Mouse (Mus musculus) natural killer cell, adult 2 months (primary cell): ENCODE data around the gene Hs6st1.

Experiments
- DNase-seq, 2 experiments: peaks; one replicate each; pipeline ENCODE4 v3.0.0; 2022; ENCODE audit warnings: low spot score in 2 of 2

The Hs6st1 gene

DNA sequence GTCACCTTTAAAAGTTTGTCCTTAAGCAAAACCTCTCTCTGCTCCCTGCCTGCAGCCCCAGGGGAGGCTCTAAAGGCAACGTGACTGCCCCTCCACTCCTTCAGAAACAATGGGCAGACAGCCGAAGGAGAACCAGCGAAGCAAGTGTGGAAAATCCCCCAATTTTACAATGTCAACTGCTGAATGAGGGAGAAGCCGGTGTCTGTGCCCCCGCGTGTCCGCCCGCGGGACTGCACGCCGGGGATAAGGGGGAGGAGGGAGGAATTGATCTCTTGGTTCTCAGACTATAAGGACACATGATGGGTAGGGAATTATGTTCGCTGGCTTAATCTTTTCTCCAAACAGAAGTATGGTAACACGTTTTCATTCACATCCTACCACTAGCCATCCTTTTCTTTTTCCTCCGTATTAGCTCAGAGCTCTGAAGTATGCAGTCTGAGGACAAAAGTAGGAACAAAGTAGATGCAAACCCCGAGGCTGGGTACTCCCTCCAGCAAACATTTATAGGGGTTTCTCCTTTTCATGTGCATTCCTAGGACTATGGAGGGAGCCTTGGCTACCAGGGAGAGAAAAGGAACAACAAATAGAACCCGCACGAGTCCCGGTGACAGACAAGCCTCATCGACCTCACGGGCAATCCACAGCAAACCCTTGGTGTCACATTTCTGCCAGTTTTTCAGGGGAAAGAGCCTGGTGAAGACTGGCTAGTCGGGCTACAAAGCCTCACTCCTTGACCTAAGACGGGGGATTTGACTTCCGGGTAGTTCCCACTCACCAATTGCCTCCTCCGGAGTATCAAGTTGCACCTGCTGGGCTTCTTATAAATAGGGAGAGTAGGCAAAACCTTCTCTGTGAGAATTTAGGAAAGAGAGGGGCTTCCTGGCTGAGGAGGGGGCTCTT is 3.1 kb upstream of the Hs6st1 start:
- DNase-seq = peak; percentile 86 to 93

DNA sequence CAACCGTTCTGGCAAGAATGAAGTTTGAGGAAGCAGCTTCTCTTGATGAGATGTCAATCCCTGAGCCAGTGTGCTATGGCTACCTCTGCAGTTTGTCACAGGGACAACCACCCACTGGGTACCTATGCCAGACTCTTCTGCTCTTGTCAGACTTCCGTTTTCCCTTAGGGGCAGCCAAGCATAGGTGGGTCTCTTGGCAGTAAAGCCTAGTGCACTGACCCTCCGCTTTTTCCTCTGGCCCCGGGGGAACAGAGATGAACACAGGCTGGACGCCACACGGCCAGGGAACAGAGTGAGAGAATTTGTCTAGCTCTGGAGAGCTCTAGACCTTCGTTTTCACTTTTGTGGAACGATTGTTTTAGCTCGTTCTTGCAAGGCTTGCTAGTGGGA is 2.4 kb upstream of the Hs6st1 start:
- no peak for DNase-seq

DNA sequence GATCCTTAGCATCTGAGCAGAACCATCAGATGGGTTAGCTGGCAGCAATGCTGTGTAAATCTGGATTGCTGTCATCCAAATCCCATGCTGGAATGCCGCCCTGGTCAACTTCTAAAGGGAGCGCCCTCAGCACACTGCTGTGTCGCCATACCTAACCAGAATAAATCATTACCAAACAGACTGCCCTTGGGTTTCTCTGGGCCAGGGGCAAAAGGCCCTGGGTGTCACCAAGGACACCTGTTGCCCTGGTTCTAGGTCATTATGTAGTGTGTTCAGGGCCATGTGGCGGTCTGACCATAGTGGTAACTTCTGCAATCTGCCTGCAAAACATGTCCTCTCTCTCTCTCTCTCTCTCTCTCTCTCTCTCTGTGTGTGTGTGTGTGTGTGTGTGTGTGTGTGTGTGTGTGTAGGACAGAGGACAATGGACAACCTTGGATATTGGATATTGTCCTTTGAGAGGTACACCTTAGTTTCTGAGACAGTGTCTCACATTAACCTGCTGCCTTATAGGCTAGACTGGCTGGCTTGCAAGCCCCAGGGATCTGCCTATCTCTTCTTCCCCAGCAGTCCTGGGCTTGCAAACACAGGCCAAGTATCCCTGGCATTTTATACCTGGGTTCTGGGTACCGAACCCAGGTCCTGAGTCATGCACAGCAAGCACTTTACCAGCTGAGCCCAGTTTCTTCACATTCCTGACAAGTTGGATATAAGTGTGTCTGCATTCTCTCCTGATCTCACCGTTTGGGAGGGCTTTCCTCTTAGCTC is 1.8 kb upstream of the Hs6st1 start:
- DNase-seq = no peak

DNA sequence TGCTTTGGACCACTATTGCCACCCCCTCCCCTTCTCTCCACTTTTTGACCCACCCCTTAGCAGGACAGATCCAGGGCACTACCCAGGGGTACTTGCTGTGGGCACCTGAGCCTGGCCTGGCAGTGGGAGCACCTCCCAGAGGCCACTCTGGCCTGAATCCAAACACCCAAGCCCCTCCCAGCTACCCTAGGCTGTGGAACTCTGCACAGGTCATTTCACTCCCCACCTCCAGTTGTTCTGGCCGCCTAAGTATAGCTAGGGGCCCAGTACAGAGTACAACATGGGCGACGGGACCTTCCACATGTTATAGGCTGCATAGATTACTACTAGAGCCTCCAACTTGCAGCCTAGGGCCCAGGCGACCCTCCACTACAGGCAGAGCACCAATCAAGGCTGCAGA is 999 bp upstream of the Hs6st1 start:
- DNase-seq = no peak

DNA sequence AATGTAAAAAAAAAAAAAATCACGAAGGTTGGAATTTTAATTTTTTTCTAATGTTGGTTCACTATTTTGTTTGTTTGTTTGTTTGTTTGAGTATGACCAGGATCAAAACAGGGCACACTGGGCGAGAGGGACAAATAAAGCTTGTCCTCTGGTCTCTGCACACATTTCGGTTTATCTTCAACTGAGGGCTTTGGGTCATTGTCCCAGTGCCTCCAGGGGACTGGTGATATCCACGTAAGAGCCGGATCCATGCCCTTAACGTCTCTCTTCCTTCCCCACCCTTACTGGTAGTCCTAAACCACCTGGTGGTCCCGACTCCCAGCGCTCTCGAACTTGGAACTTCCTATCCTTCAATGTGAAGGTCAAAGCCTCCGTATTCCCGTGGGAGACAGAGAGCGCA is 589 bp upstream of the Hs6st1 start:
- DNase-seq = no peak

DNA sequence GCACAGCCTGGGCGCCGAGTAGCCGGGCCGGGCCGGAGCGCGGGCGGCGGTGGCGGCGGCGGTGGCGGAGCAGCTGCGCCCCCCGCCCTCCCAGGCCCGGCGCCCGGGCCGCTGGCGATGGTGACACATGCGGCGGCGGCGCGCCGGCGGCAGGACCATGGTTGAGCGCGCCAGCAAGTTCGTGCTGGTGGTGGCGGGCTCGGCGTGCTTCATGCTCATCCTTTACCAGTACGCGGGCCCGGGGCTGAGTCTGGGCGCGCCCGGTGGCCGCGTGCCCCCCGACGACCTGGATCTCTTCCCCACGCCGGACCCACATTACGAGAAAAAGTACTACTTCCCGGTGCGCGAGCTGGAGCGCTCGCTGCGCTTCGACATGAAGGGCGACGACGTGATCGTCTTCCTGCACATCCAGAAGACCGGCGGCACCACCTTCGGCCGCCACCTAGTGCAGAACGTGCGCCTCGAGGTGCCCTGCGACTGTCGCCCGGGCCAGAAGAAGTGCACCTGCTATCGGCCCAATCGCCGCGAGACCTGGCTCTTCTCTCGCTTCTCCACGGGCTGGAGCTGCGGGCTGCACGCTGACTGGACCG is 426 bp downstream of the Hs6st1 start:
- DNase-seq = peak in 1 of 2 experiments; percentile 48

DNA sequence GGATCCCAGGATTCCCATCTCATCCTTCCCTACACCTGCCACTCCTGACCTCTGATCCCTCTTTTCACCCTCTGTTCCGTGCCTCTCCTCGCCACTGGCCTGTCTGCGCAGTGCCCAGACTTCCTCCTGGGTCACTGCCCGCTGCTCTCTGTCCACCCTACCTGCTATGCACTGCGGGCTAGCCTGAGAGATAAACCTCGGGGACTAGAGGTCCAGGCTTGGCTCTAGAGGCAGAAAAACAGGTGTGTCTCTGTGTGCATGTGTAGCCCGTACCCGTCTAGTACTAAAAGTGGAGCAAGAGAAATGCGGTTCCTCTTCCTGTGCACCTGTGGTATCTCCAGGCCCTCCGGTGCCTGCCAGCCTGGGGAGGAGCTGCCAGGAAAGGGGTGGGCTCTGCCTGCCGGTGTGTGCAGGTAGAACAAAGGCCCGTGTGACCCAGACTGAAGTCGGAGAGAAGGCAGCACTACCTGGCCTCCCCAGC is 1.1 kb downstream of the Hs6st1 start:
- DNase-seq = peak in 1 of 2 experiments; percentile 37

DNA sequence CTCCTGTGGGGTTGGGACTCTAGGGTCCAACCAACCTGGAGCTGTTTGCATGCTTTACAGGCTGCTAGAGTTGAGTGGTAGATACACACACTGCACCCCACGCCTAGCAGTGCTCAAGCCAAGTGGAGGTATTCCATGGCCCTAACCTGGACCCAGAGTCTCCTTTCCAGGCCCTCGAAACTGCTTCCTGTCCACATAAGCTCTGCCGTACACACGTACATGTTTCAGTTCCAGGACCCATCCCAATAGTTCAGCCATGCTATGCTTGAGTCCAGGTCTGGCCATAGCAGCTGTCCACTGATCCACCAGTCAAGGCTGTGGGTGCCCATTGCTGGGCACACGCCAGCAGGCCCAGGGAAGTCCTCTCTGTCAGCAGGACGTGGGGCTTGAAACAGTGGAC is 2.0 kb downstream of the Hs6st1 start:
- no peak for DNase-seq

DNA sequence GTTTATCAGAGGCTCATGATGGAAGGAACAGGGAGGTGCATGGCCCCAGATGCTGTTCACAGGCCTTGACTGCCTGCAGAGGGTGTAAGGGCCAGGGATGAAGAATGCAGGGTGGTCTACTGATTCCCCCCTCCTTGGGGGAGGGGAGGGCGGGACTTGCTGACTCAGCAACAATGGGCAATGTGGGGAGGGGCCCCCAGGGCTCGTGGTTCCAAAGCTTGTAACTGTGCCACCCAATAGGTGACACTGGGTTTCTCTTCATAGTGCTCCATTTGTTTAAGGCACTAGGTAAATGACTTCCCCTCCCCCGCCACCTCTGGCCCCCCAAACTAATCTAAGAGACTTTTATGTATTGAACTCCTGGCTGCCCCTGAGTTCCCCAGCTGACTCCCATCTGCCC is 2.5 kb downstream of the Hs6st1 start:
- no peak for DNase-seq

DNA sequence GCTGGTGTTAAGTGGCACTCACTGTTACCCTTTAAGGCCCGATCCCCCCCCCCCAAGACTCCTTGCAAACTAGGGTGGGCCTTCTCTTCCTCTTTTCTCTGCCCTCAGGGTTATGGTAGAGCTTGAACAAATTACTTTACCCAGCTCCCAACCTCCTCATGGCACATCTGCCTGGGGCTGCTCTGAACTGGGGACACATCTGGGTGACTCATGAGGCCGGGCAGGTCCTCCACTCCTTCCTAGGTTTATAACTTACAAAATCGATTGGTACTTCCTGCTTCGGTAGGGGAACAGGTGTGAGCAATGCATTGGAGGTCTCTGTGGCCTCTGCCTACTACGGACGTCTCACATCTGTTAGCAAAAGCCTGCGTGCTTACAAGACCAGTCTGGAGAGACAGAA is 3.0 kb downstream of the Hs6st1 start:
- DNase-seq = no peak

DNA sequence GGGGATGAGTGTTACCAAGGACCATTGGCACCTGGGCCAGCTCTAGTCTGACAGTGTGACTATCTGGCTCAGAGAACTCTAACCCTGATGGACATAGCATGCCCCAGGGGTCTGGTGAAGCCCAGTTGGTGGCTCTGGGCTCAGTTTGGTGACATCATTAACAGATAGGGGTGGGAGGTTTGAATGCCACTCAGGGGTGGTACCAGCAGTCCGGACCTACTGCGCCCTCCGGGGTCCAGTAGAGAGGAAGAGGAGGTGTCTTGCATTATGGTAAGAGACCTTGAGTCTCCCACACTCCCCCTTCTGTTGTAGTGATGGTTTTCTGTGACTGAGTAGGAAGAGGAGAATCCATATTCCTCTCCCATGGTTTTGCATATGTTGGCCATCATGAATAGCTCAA is 3.4 kb downstream of the Hs6st1 start:
- DNase-seq = no peak

DNA sequence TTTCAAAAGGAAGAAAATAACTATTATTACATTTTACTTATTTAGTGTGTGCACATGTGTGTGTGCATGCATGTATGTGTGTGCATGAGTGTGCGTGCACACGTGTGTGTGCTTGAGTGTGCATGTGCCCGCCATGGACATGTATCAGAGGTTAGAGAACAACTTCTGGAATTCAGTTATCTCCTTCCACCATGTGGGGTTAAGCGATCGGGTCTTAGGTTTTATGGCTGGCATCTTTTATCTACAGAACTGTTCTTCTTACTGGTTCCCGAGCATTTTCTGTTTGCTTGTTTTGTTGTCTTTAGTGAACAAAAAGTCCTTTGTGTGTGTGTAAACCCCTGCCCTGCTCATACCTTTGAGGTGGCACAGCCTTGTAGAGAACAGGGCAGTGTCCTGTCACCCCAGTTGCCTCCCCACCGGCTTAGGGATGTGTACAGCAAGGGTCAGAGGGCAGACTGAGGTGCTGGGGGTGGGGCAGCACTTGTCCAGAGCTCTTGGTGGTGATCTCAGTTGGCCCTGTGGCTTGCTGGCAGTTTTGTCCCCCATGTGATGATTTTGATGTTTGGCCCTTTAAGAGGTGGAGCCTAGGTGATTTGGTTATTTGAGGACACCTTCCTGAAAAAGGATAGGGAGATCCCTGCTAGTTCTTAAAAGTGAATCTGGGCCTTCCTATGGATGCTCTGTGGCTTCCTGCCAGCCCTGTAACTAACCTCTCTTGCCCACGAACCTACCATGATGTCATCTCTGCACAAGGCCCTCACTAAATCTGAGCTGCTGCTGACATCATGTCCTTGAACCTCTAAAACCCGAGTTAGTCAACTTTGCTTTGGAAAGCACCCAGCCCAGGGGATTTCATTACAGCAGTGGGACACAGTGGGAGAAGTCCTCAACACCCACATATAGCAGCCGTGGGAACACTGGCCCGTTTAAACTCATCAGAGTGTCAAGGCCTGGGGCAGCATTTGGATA is 4.7 kb downstream of the Hs6st1 start:
- DNase-seq = no peak

DNA sequence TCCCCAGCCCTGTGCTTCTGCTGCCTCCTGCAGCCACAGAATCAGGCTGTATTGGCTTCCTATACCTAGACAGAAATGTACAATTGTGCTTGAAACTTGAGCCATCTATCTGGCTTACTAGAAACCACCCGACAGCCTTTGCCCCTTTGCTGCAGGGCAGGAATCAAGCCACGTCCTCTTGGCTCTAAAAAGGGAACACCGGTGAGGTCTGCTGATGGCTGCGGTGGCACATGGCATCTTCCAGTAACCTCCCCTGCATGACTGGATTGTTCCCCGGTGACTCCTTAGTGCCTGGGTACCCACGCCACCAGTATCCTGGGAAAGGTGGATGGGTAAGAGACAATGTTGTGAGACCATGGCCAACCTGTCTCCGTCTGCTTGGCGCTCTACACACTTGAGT is 5.4 kb downstream of the Hs6st1 start:
- no peak for DNase-seq

DNA sequence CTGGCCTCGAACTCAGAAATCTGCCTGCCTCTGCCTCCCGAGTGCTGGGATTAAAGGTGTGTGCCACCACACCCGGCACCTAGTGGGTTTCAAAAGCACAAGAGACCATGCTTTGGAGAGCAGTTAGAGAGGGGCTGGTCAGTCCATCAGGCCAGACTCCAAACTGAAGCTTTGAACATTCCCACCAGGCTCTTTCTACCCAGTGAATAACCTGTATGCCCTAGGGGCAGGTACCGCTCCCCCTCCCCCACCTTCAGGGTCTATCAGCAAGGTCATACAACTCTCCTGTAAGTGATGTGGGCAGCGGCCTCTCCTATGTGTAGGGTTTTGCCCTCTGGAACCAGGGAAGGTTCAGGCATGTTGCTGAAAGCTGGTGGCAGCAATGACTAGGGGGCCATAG is 6.0 kb downstream of the Hs6st1 start:
- no peak for DNase-seq

DNA sequence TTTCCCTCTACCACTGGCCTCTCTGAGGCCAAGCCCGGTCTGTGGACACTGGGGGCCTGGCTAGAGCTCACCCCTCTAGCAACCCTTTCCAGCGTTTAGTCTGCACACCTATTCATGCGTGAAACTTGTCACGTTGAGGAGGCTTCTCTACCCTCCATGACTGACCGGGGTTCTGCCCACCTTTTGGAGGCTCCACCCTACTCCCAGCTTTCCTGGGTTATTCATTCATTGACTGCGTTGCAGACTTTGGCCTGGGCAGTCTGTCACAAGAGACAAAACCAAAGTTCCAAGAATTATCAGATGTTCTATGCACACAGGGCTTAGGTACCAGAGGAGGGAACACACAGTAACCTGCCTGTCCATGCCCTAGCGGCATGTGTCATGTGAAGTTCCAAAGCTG is 6.8 kb downstream of the Hs6st1 start:
- no peak for DNase-seq

DNA sequence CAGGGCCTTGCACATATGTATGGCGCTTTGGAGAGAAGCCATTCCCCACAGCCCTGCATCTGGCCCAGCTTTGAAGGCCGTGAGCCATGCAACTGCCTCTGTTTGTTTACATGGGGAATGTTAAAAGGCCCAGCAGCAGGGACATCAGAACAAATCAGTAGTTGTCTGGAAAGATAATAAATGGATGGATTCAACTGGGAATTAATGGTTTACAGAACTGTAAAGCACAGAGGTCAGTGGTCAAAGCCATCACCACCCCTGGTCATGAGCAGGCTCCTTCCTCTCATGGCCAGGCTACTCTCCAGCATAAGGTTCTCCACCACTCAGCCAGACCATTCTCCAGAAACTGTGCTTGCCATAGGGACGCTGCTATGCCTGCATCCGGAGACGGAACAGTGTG is 7.5 kb downstream of the Hs6st1 start:
- no peak for DNase-seq

DNA sequence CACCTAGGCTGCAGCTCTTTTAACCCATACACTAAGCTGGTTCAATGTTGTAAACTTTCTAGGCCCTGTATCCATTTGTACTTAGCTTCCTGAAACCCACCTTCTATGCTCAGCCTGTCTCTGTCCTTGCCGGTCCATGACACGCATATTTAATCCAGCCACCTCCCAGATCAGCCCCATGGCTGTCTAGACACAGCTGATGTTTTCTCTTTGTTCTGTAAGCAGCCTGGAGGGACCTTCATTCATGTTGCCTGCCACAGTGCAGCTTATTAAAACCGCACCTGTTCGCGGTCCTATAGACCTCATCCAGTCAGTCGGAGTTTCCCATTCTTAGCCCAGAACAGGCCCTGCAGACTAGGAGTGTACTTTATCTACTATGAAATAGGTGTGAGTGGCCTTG is 8.9 kb downstream of the Hs6st1 start:
- no peak for DNase-seq

DNA sequence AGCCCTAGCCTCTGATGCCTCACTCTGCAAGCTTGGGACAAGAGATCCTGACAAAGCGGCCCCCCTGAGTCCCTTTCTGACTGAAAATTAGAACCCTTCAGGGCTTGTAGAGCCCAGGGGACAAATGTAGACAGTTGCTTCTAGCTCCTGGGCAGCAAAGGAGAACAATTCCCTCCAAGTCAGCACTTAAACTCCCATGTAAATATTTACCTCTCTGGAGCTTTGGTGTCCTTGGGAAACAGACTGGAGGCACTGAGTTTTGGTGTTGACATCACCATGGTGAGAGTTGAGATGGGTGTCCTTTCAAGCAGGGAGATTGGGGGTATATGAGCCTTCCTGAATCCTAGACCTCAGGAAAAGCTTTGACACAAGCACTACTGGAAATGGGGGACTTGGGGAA is 10.1 kb downstream of the Hs6st1 start:
- no peak for DNase-seq

DNA sequence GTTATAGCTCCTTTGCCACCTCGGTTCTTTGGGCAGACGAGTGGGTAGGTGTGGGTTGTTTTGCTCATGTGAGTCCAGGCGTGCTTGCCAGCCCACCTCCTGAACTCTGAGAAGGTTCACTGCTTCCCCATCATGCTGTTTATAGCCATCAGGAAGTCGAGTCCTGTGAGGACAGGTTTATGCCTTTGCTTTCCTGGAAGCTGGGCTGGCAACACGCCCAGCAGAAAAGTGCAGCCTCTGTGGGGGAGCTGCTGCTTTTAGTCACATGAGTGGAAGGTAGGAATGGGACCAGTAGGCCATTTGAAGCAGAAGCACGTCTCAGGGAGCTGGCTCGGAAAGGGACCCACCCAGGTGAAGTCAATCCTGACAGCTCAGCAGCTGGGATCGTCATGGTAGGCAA is 11.5 kb downstream of the Hs6st1 start:
- no peak for DNase-seq

DNA sequence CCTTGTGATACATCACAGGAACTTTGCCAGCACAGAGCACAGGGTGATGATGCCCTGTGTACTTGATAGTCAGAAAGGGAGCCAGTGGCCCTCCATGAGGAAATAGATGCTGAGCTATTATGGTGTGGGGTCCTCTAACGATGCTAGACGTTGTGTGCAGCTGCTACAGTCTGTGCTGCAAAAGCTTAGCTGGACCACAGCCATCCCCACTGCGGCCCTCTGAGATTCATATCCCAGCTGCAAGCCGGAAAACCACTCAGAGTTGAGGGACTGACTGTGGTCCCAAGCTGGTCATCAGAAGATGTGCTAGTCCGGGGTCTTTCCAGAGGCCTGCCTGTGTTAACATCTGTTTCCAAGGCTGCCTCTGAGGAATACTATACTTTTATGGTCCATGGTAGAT is 12.8 kb downstream of the Hs6st1 start:
- DNase-seq = no peak

DNA sequence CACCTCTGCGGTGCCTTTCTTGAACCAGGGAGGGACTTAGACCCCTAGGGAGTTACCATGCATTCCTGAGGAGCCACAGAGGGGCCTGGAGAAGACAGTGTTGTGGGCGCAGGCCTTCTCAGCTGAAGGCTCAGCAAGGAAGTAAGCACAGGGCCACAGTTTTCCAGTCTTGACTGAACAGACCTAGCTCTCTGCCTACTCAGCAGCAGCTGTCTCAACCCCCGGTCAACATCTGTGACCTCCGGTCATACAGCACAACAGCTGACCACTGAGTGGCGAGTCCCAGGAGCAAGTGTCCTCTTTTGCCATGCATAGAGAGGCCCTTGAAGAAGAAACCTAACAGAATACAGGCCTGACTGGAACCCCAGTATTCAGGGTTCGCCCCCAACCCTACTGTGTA is 14.0 kb downstream of the Hs6st1 start:
- no peak for DNase-seq

DNA sequence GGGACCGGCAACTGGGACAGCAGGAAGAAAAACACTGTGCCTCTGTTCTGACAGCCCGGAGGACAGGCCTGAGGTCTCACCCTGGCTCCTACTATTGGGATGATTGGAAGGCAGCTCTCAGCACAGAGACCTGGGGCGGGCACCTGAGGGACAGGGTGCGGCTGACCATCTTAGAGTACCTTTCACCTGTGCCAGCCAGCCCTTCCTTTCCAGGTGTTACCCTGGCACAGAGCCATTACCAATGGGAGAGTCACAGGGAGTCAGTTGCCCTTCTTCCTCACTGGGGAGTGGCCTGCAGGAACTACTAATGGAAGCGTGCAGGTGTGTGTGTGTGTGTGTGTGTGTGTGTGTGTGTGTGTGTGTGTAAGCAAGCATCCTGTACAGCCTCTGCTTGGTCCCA is 15.4 kb downstream of the Hs6st1 start:
- DNase-seq = no peak
